ENCODE assay signal across 30 mouse cellular contexts in genomic region chr11:85131542-85131941, GRCm38 (mm10). TPM values are rescaled to one million over a fixed set of nuclear protein-coding genes. Genes with fewer than 3 reads are reported as not detected.
DNase-seq lines count a peak whose midpoint lies in the region; ATAC-seq and TF ChIP-seq lines count a peak whose summit lies in the region.
"Had no signal": no experiment of that assay in that cellular context is flagged by ENCODE, and none has a peak within 500 bp of the region (broad histone marks: within the 10 kb centered on the region; RNA-seq: fewer than 3 reads in every experiment).

No protein-coding gene starts in this region.

- no peak overlapping the region for H3K4me2 ChIP-seq in kidney, embryonic 16.5 days (replicated peaks; ENCODE audit: low read depth, low read length)
- H3K4me2 ChIP-seq in liver, embryonic 15.5 days = 0 out of 2 replicates have a peak overlapping the region, but pooled peaks have one; percentile 11
- H3K4me2 ChIP-seq: hindbrain, embryonic 15.5 days; limb, embryonic 13.5 days; lung, embryonic 15.5 days; neural tube, embryonic 15.5 days; stomach, embryonic 15.5 days had no signal

- no peaks in the 10 kb centered on the region for H3K9me3 ChIP-seq in kidney, embryonic 16.5 days (ENCODE audit: low read length)
- H3K9me3 ChIP-seq in liver, embryonic 15.5 days (replicated peaks) = no peaks in the 10 kb centered on the region
- H3K9me3 ChIP-seq: G1E; heart, embryonic 10.5 days; hindbrain, embryonic 15.5 days; limb, embryonic 13.5 days; lung, embryonic 15.5 days; neural tube, embryonic 15.5 days; stomach, embryonic 15.5 days had no signal

- H3K27me3 ChIP-seq in kidney, embryonic 16.5 days (ENCODE audit: insufficient read depth, low read length) = no peaks in the 10 kb centered on the region
- no peaks in the 10 kb centered on the region for H3K27me3 ChIP-seq in liver, embryonic 15.5 days
- H3K27me3 ChIP-seq: CH12.LX; hindbrain, embryonic 15.5 days; limb, embryonic 13.5 days; lung, embryonic 15.5 days; neural tube, embryonic 15.5 days; stomach, embryonic 15.5 days had no signal

- ATAC-seq in kidney, embryonic 16.5 days (ENCODE audit: low FRiP score, low TSS enrichment) = no peak
- no peak for ATAC-seq in liver, embryonic 15.5 days (ENCODE audit: insufficient read depth)
- ATAC-seq: forebrain, embryonic 14.5 days; intestine, postnatal 0 days had no signal

- no peak for TF ChIP-seq POLR2A in bone marrow macrophage, adult 2 months (IDR thresholded peaks at IDR 0.05; ENCODE audit: borderline replicate concordance, low read depth, low read length)

- H3K4me1 ChIP-seq in kidney, embryonic 16.5 days (ENCODE audit: insufficient read depth, low read length) = 0 out of 2 replicates have a peak, but pooled peaks cover 3% of the 10 kb centered on the region
- peaks cover 12% of the 10 kb centered on the region for H3K4me1 ChIP-seq in bone marrow macrophage, adult 2 months (ENCODE audit: control insufficient read depth, insufficient read depth, low read length)
- peaks cover 81% of the 10 kb centered on the region for H3K4me1 ChIP-seq in liver, embryonic 15.5 days (replicated peaks)
- H3K4me1 ChIP-seq: heart, embryonic 10.5 days; limb, embryonic 13.5 days; lung, embryonic 15.5 days; stomach, embryonic 15.5 days had no signal

- WGBS in kidney, embryonic 16.5 days = 63% methylated on average over 2 of the region's 2 CpGs
- 46% methylated on average over 2 of the region's 2 CpGs for WGBS in liver, embryonic 15.5 days (ENCODE audit: insufficient replicate concordance)

- H3K27ac ChIP-seq in kidney, embryonic 16.5 days (ENCODE audit: low read length) = 0 out of 2 replicates have a peak overlapping the region, but pooled peaks have one; percentile 29
- H3K27ac ChIP-seq in bone marrow macrophage, adult 2 months (ENCODE audit: insufficient read depth, low read depth, low read length) = peak overlapping the region; percentile 43; the same call in 1 of the 2 replicates
- H3K27ac ChIP-seq in liver, embryonic 15.5 days (replicated peaks) = peak overlapping the region; percentile 68
- H3K27ac ChIP-seq: gastrocnemius, adult 2 months; heart, embryonic 10.5 days; hindbrain, embryonic 15.5 days; limb, embryonic 13.5 days; lung, embryonic 15.5 days; neural tube, embryonic 15.5 days; stomach, embryonic 15.5 days had no signal

- DNase-seq in kidney, postnatal 14 days = no peak
- DNase-seq in yolk sac, embryonic 10.5 days (ENCODE audit: low spot score) = peak; percentile 10
- DNase-seq in thymus, adult 18-20 months = no peak
- no peak for DNase-seq in thymus, postnatal 25 days
- DNase-seq: adrenal gland, adult 2 months; B cell, adult 2 months; cerebellum, adult 18-20 months; cerebellum, postnatal 14 days; gastrocnemius, adult 2 months; heart, postnatal 4 days; kidney, postnatal 4 days; lung, postnatal 36 days; right cerebral cortex, adult 18-20 months; right cerebral cortex, postnatal 4 days; thymus, adult 2 months had no signal

- no peak for TF ChIP-seq CTCF in bone marrow macrophage, adult 2 months (IDR thresholded peaks at IDR 0.05; ENCODE audit: low read depth, low read length)

- no peak overlapping the region for H3K9ac ChIP-seq in kidney, embryonic 16.5 days (replicated peaks; ENCODE audit: low read length)
- no peak overlapping the region for H3K9ac ChIP-seq in liver, embryonic 15.5 days
- H3K9ac ChIP-seq: hindbrain, embryonic 15.5 days; limb, embryonic 13.5 days; lung, embryonic 15.5 days; neural tube, embryonic 15.5 days; stomach, embryonic 15.5 days had no signal

- no peaks in the 10 kb centered on the region for H3K36me3 ChIP-seq in kidney, embryonic 16.5 days (ENCODE audit: insufficient read depth, low read length)
- peaks cover 37% of the 10 kb centered on the region for H3K36me3 ChIP-seq in liver, embryonic 15.5 days (replicated peaks)
- H3K36me3 ChIP-seq: heart, embryonic 10.5 days; hindbrain, embryonic 15.5 days; limb, embryonic 13.5 days; lung, embryonic 15.5 days; neural tube, embryonic 15.5 days; stomach, embryonic 15.5 days had no signal

- no peak overlapping the region for H3K4me3 ChIP-seq in kidney, embryonic 16.5 days (ENCODE audit: low read length)
- no peak overlapping the region for H3K4me3 ChIP-seq in bone marrow macrophage, adult 2 months (ENCODE audit: insufficient read depth, low read length)
- H3K4me3 ChIP-seq in liver, embryonic 15.5 days (replicated peaks) = no peak overlapping the region
- H3K4me3 ChIP-seq: gastrocnemius, adult 2 months; heart, embryonic 10.5 days; hindbrain, embryonic 15.5 days; limb, embryonic 13.5 days; lung, embryonic 15.5 days; neural tube, embryonic 15.5 days; stomach, embryonic 15.5 days had no signal

RNA-seq across cellular contexts. Expression of gene Usp32, which starts 8.4 kb away (rescaled TPM):
- 3.6 and 4.6 TPM in 2 replicates for polyA plus RNA-seq in kidney, embryonic 16.5 days (2015; fragmentation: Nextera tagmentation; extraction: Ambion mirVana)
- 23.2 and 35.1 TPM in 2 replicates for polyA plus RNA-seq in bone marrow macrophage, adult 2 months (2012; ENCODE audit: insufficient read depth, insufficient read length, missing spikeins)
- 10.1 and 15.2 TPM in 2 replicates for polyA plus RNA-seq in liver, embryonic 15.5 days (2015; fragmentation: Nextera tagmentation; extraction: Ambion mirVana)

RNA-seq across cellular contexts. Expression of gene 1700125H20Rik, which starts 38.7 kb away (rescaled TPM):
- polyA plus RNA-seq in kidney, embryonic 16.5 days (2015; fragmentation: Nextera tagmentation; extraction: Ambion mirVana) = not detected in 2 replicates
- polyA plus RNA-seq in bone marrow macrophage, adult 2 months (2012; ENCODE audit: insufficient read depth, insufficient read length, missing spikeins) = not detected in 2 replicates
- polyA plus RNA-seq in liver, embryonic 15.5 days (2015; fragmentation: Nextera tagmentation; extraction: Ambion mirVana) = not detected in 2 replicates
- polyA plus RNA-seq: adrenal gland, adult 2 months; frontal cortex, adult 2 months; G1E; heart, embryonic 10.5 days; heart, embryonic 16.5 days; stomach, embryonic 15.5 days; thymus, adult 2 months had no signal
